Mouse (Mus musculus): Measurements from ENCODE around the gene Sfpq.

DNA sequence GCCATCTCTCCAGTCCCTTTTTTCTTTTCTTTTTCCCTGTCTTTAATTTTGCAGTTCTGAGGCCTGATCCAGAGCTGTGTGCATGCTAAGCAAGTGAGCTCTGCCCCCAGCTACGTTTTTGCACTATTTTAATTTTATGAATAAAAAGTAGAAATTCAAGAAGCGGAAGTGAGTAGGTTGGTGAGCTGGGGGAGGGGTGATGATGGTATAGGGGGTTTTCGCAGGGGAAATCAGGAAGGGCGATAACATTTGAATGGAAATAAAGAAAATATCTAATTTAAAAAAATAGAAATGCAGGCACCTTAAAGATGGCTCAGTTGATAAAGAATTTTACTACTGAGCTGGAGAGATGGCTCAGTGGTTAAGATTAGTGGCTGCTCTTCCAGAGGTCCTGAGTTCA lies 22.4 kb downstream of the Sfpq start:
- TF ChIP-seq CTCF (IDR thresholded peaks at IDR 0.05; ENCODE audit: borderline replicate concordance, extremely low read depth, insufficient read depth, insufficient read length) (no peak), POLR2A (IDR thresholded peaks at IDR 0.05; ENCODE audit: borderline replicate concordance, extremely low read depth, insufficient read depth, insufficient read length, poor library complexity, severe bottlenecking) (no peak)
